Mouse (Mus musculus) bone marrow macrophage, adult 2 months (primary cell): ENCODE results near the gene Ttc7b.

Experiments used
- CTCF ChIP-seq: IDR thresholded peaks from 2 replicates; pipeline ENCODE4 v1.5.1; 2012; ENCODE audit warnings: low read depth, mild to moderate bottlenecking, low read length, moderate library complexity
- POLR2A ChIP-seq: IDR thresholded peaks from 2 replicates; pipeline ENCODE4 v1.6.1; 2012; ENCODE audit warnings: mild to moderate bottlenecking, low read depth, low read length, borderline replicate concordance

GRCm38 (mm10) chr12:100520077-100520793 lies 391 bp downstream of the Ttc7b start:
- TF ChIP-seq POLR2A (no peak), CTCF (no peak)
